Mouse (Mus musculus): ENCODE data around the gene Slc39a5. TPM values are rescaled to one million over a fixed set of nuclear protein-coding genes. Genes with fewer than 3 reads are reported as not detected.

Gene Slc39a5
- total RNA-seq, 2 experiments from 2014 or later, result not detected

DNA sequence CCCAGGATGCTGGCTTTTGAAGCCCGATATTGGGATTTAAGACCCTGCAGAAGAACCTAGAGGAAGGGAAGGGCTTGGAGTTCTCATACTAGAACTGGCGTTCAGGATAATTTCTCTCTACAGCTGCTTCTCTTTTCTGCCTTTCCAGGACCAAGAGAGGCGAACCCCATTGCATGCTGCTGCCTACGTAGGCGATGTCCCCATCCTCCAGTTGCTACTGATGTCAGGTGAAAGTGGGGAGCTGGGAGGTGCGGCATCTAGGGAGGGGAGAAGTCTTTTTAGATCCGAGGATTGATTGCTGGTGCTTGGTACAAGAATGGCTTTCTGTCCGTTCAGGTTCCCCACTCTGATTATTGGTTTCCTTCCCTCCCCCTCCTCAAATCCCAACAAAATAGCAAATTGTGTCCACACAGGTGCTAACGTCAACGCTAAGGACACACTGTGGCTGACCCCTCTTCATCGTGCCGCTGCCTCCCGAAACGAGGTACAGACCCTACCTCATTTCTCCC is 23.0 kb downstream of the Slc39a5 start:
- no peak for ATAC-seq (replicated peaks; ENCODE audit: poor library complexity)

DNA sequence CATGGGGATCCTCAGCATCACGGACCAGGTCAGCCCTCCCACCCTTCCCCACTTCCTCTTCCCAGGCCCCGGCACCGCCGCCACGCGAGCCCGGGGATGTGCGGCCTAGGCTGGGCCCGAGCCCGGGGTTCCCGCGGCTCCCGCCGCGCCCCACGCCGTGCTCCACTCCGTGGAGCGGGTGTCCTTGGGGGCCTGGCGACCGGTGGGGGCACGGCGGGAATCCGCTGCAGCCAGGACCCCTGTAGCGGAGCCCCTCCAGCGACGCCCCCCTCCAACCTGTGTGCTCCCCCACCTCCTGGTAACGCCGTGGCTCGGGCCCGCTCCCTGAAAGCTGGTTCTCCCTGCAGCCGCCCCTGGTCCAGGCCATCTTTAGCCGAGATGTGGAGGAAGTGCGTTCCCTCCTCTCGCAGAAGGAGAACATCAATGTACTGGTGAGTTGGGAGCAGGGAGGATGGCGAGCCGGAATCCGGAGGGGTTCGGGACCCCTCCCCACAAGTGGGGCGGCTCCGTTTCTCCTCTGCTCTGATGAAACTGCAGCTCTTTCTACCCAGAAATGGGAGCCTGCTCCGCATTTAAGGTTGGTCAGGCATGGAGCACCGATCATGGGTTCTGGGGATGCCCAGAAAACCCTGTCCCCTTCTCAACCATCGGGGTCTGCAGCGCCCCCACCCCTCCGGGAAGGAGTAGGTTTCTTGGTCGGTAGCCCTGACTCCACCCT is 23.6 kb downstream of the Slc39a5 start:
- peak; percentile 6 for ATAC-seq (replicated peaks; ENCODE audit: poor library complexity)

DNA sequence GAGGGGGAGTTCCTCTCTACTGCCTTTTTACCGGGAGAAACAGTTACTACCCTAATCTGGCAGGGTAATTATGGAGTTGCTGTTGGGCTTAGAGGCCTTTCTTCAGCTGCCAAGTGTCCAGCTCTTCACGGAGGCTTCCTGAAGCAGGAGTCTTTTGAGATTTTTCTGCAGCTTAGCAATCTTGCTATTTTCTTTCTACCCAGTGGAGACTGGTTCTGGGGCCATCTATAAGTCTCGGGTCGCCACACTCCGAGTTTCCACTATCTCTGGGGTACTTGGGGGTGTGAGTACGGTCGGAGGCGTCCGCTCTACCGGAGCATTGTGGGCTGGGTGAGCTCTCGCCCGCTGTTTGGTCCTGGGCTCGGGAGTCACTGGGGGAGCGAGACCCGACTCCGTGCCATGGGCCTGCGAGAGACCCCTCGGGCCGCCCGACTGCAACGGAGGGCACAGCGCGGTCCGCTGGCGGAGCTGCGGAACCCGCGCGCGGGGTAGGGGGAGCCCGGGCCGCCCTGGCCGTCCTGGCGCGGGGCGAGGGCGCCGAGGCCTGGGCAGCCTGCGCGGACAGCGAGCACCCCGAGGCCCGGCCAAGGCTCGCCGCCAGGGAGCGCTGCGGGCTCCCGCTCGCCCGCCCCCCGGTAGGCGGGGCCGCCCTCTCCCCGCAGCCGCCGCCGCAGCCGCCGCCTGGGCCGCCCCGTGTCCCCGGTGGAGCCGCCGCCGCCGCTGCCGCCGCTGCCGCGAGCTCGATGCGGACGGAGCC is 24.4 kb downstream of the Slc39a5 start, which contains the start of gene Ankrd52:
Gene Ankrd52, plus strand, starts transcription at position 661 of the 757 bp plus-strand sequence.
- peak; percentile 62 for ATAC-seq (replicated peaks; ENCODE audit: poor library complexity)

DNA sequence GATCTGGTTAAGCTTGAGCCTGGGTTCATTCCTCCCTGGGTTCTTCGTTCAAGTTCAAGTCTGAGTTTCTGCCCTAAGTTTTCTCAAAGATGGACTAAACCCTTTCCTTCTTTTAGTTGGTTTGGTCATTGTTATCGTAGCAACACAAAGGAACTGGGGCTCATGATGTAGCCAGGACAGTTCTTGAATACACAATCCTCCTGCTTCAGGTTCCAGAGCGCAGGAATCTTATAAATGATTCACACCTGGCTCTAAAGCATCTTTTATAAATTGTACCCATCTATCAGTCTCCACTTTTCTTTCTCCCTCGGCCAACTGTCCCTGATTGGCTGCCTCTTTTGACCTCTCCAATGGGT is 25.0 kb downstream of the Slc39a5 start:
- no peak for ATAC-seq (replicated peaks; ENCODE audit: poor library complexity)

DNA sequence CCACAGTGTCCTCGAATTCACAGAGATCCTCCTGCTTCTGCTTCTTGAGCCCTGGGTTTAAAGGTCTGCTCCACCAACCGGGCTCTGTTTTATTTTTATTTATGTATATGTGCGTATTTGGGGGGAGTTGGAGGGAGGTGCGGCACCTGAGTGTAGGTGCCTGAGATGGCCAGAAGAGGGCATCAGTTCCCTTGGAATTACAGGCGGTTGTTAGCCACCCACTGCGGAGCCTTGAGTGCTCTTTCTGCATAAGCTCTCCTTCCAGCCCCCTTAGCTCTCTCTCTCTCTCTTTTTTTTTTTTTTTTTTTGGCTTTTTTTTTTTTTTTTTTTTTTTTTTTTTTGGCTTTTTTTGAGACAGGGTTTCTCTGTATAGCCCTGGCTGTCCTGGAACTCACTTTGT is 26.6 kb downstream of the Slc39a5 start:
- ATAC-seq (replicated peaks; ENCODE audit: poor library complexity), result peak; percentile 40

DNA sequence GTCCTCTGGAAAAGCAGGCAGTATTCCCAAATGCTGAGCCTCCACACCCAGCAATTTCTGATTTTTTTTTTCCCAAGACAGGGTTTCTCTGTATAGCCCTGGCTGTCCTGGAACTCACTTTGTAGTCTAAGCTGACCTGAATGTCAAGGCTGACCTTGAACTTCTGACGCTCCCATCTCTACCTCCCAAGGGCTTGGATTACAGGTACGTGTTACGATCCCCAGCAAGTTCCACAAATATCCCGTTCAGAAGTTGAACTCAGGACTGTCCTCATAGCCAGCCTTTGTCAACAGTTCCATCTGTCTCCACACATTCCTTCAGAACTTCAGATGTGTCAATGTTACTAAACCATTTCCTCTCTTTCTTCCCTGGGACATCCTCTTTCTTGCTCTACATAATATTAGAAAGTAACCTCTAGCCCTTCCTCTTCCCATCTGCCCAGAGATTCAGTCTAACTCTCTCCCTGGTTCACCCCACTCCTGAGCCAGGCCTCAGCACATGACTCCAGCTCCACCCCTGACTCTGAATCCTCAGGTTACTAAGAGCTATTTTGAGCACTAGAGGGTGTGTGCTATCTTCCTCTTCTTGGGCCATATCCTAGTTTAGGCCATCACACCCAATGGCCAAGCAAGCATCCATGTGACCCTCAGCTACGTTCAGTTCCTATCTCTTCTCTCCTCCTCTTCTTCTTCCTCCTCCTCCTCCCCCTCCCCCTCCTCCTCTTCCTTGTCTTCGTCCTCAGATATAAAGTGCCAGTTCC is 27.9 kb downstream of the Slc39a5 start:
- ATAC-seq (replicated peaks; ENCODE audit: poor library complexity), result peak; percentile 47

DNA sequence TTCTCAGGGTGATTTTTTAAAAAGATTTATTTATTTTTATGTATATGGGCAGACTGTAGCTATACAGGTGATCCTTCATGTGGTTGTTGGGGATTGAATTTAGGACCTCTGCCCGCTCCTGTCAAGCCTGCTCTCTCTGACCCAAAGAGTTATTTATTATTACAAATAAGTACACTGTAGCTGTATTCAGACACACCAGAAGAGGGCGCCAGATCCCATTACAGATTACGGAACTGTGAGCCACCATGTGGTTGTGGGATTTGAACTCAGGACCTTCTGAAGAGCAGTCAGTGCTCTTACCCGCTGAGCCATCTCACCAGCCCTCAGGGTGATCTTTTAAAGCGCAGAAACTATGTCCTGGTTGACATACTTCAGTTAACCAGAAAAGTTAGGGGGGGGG is 28.9 kb downstream of the Slc39a5 start:
- ATAC-seq (replicated peaks; ENCODE audit: poor library complexity), result no peak

DNA sequence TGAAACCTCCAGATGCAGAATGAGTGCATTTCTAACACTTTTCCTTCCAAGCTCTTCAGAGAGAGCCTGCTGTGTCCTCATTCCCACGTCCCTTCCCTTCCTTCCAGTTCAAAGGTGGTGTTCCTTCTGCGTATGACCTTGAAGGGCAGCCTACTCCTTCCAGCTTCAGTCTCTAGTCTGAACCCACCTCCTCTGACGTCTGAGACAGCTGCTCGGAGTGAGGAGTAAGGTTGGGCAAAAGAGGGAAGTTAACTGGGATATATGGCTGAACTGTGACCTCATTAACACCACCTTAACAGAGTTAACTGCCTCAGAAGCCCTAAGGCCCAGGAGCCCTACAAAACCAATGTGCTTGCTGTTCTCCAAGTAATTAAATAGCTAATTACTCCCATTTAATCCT is 30.4 kb downstream of the Slc39a5 start:
- no peak for ATAC-seq (replicated peaks; ENCODE audit: poor library complexity)

DNA sequence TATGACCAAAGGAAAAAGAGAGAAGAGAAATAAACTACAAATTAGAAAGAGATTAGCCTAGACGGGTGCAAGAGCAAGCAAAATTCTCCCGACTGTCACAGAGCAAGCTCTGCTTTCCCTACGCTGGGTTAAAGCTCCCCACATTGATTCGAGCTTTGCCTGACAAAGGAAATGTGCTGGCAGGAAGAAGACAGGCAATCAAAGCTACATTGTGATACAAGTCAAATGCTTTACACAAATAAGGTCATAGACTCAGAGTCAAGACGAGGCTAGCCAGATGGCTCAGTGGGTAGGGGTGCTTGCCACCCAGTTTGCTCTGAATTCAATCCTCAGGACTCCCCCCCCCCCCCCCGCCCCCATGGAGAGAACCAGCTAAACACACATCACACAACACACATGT is 31.0 kb downstream of the Slc39a5 start:
- ATAC-seq (replicated peaks; ENCODE audit: poor library complexity), result no peak

DNA sequence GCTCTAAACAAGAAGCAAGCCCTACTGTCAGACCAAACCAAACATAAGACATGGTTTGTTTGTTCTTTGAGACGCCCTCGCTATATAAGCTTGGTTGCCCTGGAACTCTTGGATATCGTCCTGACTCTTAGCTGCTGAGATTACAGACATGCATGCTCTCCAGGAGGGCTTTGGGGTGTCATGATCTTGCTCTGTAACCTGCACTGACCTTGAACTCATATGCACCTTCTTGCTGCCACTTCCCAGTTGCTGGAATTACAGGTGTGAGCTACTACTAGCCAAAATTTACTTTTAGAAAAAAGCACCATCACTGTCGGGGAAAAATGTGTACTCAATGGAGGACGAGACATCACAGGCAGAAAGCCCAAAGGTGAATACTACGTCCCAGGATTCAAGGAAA is 31.4 kb downstream of the Slc39a5 start:
- no peak for ATAC-seq (replicated peaks; ENCODE audit: poor library complexity)

DNA sequence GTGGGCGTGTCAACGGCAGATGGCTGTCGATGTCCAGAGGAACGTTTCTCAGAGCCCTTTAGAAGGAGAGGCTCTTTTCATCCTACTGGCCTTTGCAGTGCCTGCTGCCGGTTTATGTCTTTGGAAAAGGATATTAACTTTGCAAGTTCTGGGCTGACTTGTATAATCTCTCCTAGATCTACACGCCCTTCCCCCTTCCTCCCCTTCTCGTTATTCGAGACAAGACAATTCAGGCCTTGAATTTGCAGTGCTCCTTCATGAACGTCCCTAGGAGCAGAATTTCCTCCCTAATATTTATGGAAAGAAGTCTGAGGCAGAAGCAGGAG is 31.8 kb downstream of the Slc39a5 start:
- ATAC-seq (replicated peaks; ENCODE audit: poor library complexity), result no peak

DNA sequence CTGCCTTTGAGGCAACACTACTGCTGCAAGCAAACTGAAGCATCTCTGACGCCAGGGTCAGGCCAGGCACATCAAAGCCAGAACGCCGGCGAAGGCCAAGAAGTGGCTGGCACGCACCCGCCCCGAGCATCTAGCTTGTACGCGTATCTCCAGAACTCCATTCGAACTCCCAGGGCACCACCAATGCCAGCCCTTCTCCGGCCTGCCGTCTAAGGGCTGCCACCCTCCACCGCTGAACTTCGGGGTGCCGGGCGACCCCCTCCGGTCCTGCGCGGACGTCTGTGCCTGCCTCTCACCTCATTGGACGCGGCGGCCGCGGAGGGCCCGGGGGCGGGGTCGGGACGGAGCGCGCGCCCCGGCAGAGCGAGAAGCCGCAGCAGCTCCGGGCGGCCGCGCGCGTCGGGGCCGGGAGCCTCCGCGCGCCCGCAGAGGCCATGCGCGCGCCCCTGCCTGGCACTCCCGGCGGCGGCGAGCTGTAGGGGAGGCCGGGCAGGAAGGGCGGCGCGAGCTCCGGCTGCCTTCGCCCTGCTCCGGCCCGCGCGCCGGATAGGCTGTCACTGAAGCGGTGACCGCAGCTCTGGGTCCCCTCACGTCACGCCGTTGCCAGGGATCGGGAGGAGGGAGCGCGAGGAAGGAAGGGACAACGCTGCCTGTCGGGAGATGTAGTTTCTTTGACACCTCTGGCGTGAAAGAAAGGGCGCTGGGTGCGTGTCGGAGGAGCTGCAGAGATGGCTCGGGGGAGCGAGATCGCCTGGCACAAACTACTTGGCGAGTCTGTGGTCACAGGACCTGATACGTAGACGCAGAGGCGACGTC is 32.4 kb downstream of the Slc39a5 start, which contains the start of gene Coq10a:
Gene Coq10a, minus strand, starts transcription at position 596 of the 816 bp plus-strand sequence.
- peak; percentile 76 for ATAC-seq (replicated peaks; ENCODE audit: poor library complexity)

DNA sequence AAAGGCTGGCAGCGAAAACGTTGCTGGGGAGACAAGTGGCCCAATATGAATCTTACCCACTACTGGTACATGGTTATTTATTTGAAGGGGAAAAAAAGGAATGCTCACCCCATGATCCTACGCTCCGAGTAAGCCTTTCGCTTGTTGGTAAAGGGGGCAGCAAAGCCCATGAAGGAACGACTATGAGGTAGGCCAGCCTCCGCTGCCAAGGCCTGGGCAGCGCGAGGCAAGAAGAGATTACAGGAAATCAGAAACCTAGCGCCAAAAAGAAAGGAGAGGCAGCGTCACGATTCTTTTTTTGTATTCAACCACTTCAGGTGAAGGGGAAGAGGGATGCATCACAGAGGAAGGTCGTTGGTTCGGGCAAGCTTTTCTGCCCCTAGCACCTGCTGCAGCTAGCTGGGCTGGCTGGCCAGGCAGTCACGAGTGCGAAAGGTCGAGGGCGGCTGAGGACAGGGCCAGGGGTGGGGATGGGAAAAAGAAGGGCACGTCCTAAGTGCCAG is 33.1 kb downstream of the Slc39a5 start:
- no peak for ATAC-seq (replicated peaks; ENCODE audit: poor library complexity)

DNA sequence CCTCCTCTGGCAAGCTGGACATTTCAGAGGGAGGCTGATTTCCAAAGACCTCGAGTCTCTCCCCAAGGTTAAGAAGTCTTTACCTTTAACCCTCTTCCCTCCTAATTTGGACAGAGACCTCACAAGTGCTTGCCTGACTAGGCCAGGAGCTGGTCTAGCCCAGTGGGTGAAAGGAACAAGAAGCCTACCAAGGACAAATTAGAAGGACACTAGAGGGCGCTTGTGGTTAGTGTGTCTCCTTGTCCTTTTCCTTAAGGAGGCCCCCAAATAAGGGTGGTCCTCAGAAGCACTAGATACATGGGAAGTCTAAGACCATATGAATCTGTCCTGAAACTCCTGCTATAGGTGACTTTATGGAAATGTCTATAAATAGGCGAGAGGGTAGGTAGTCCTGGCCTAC is 38.5 kb downstream of the Slc39a5 start:
- ATAC-seq (replicated peaks; ENCODE audit: poor library complexity), result peak; percentile 57

DNA sequence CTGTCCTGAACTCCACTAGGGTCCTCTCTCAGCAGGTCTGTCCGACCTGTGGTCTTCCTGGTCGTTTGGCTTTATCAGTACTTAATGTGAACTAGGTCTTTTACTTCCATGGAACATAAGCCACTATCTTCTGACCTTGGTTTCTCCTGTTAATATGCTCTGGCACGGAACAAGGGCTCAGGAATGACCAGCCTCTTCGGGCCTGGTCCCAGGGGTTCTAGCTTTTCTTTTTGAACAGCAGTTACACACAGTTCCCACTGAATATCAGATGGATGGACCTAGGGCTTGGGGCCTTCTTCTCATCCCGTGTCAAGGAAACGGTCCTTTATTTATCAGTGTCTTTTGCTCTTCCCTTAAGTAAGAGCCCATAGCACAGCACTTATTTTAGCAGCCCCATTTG is 39.2 kb downstream of the Slc39a5 start:
- no peak for ATAC-seq (replicated peaks; ENCODE audit: poor library complexity)

DNA sequence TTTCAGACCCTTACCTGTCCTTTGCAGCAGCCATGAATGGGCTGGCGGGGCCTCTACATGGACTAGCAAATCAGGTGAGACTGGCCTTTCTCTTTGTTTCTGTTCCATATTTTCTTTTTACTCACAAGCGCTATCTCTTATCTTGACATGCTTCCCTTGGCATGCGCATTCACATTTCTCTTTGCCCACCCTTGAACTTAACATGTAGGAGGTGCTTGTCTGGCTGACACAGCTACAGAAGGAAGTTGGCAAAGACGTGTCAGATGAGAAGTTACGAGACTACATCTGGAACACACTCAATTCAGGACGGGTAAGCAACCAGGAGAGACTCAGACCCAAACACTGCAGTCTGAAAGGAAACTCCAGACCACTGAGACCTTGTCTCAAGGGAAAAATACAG is 41.8 kb downstream of the Slc39a5 start:
- no peak for ATAC-seq (replicated peaks; ENCODE audit: poor library complexity)

DNA sequence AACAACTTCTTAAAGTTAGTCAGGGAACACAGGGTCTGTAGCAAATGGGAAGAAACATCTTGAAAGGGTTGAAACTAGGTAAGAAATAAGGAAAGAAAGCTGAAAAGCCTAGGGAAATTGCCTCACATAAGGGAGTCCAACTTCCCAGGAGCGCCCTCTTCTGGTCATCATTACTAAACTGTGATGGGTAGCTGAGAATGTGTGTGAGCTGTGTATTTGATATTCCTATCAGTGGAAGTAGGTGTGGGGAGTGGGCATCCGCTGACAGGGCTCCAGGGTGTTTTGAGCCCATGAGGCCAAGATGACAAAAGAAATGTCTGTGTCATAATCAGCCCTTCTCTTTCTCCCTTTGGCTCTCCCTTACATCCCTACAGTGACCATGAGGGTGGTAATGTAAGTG is 42.2 kb downstream of the Slc39a5 start:
- peak; percentile 82 for ATAC-seq (replicated peaks; ENCODE audit: poor library complexity)

DNA sequence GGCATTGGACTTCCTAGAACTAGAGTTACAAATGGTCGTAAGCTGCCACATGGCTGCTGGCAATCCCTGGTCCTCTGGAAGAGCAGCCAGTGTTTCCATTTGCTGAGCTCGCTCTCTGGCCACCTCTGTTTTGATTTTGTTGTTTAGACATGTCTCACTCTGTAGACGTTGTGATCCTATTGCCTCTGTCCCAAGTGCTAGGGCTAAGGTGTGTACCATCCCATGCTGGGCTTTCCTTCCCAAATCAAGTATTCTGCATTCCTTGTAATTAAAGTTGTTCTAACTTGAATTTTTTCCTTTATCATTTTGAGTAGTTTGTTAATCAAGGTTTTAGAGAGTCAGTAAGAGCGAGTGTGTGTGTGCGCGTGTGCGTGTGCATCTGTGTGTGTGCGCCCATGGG is 53.5 kb downstream of the Slc39a5 start:
- no peak for ATAC-seq (replicated peaks; ENCODE audit: poor library complexity)
